Mouse (Mus musculus) left cerebral cortex, adult 2 months (tissue): ENCODE measurements around the gene 1700028K03Rik. TPM values are rescaled to one million over a fixed set of nuclear protein-coding genes. Genes with fewer than 3 reads are reported as not detected.

Experiments
- DNase-seq, 2 experiments: peaks; one replicate each; pipeline ENCODE4 v3.0.0; 2021 to 2022; ENCODE audit warnings: low spot score in 2 of 2, mixed read lengths in 1 of 2; ENCODE audit errors: extremely low spot score in 1 of 2
- H3K27ac ChIP-seq: fragments of 200-600 bp; 2 replicates; pipeline ENCODE4 v1.8.1; 2022
- H3K4me3 ChIP-seq: fragments of 200-600 bp; 2 replicates; pipeline ENCODE4 v1.8.1; 2022
- CTCF ChIP-seq: fragments of 200-600 bp; IDR thresholded peaks from 2 replicates; pipeline ENCODE4 v1.8.1; 2022; ENCODE audit warnings: antibody characterized with exemption, mild to moderate bottlenecking, moderate library complexity
- intact Hi-C: fragments of 180-260 bp; cut with DNase I; formaldehyde crosslinking; loops from one replicate; pipeline ENCODE4 v1.15.1; 2025
- total RNA-seq, 2 experiments: library from RNA; stranded (reverse); gene quantifications; 2 replicates each; pipeline ENCODE4 v1.2.3; 2021

Gene 1700028K03Rik
- total RNA-seq, 2 experiments from 2014 or later = 0.68 to 1.3 TPM

DNA sequence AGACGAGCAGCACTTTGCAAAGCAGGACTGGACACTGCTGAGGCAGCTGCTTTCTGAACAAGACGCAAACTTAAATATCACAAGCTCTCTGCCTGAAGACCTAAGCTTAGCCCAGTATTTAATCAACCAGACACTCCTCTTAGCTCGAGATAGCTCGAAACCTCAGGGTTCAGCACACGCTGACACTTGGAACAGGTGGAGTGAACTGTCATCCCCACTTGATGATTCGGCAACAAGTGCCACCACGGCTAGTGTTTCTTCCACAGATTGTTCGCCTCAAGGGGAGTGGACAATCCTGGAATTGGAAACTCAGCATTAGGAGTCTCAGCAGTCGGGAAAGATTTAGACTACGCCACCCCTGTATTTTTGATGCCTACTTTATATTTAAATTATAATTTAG, 24.0 kb upstream of the 1700028K03Rik start:
- intact Hi-C loops = loop anchor here (5.0 kb wide), 1 partner anchor 153 kb away; no protein-coding TSS in a partner anchor
- Histone ChIP-seq H3K4me3 (no peak overlapping the region), H3K27ac (no peak overlapping the region)
- DNase-seq = no peak
- no peak for TF ChIP-seq CTCF

DNA sequence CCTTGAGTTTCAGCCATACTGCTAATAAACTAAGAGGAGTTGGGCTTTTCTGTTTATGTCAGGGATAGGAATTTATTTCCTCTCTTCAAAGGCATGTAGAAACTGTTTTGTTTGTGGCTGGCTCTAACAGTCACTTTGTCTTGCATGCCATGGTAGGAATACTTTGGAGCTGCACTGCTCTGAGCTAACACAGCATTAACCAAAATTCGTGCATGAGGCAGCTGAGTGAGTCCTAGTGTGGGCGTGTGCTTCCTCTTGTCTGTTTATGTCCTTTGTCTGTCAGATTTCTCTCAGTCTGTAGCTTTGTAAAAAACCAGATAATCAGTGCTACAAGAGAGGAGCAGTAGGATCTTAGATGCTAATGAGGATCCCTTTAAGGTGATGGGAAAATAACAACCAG, 23.2 kb upstream of the 1700028K03Rik start:
- Histone ChIP-seq H3K4me3 (no peak overlapping the region), H3K27ac (no peak overlapping the region)
- intact Hi-C loops = loop anchor here (5.0 kb wide), 1 partner anchor 154 kb away; no protein-coding TSS in a partner anchor
- DNase-seq = no peak
- no peak for TF ChIP-seq CTCF

DNA sequence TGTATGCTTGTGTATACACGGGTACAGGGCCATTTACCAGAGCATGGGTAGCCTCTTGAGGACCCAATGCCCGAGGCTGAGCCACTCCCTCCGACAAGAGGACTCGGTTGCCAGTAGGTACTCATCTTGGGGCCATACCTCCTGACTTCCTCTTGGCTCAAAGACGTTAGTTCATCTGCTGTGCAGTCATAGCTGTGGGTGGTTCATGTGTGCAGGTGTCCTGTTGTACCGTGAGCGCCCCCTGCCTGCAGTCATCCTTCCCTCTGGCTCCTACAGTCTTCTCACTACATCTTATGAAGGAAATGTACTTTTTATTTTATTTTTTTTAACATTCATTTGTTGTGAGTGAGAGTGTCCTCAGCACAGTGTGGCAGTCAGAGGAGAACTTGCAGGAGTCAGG, 20.9 kb upstream of the 1700028K03Rik start:
- intact Hi-C loops = loop anchor here (5.0 kb wide), 1 partner anchor 156 kb away; no protein-coding TSS in a partner anchor
- DNase-seq = peak; percentile 40 to 49
- peak; percentile 61 for TF ChIP-seq CTCF
- Histone ChIP-seq H3K4me3 (no peak overlapping the region), H3K27ac (no peak overlapping the region)

DNA sequence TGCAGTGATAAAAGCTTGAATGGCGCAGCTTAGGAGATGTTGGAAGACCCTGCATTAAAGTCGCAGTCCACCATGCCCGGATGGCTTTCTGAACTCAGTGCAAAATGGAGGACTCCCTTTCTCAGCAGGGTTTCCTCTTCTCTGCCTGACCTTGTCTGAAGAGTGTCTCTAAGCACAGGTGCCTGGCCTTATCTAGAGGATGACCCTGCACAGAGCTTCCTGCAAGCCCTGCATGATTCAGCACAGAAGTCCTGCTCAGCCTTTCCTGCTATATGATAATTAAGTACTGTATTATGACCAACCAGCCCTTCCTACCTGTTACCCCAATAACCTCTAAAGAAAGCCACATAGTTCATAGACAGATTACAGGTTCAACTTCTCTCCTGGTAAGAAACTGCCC, 19.1 kb upstream of the 1700028K03Rik start:
- H3K4me3 ChIP-seq = no peak overlapping the region
- no peak for DNase-seq
- no peak for TF ChIP-seq CTCF
- intact Hi-C loops = no loop called here
- peak overlapping the region; percentile 70; the same call in 1 of the 2 replicates for H3K27ac ChIP-seq

DNA sequence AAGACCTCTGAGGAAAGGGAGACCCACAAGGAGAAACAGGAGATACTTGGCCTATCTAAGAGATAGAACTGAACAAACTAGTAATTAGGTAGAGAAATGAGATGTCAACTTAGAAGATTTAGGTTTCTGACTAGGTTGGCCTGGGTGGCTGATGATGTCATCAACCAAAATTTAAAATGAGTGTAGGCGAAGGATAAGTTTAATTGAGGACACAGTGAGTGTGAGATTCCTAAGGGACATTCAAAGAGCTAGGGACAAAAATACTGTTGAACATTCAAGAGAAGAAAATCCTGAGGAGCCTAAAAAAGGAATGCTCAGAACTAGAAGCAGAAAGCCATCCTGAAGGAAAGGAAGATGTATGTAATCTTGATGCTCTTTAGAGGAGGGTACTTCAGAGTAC, 18.4 kb upstream of the 1700028K03Rik start:
- no peak overlapping the region for H3K4me3 ChIP-seq
- intact Hi-C loops = no loop called here
- DNase-seq = no peak

DNA sequence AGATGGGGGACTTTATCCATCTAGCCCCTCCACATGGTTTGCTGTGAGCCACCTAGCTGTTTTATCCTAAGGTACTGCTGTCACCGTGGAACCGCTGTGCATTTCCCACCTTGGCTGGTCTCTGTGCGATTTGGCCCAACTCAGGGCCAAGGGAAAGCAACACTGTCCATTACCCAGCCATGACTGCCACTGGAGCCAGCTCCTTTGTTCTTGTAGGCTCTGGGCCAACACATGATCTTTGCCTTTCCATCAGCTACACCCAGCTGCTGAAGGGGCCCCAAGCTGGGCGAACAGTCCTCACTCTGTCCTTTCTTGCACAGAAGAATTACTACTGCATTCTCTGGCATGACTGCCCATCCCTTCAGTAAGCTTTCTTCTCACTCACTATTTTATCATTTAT, 15.9 kb upstream of the 1700028K03Rik start:
- no peak for DNase-seq
- intact Hi-C loops = no loop called here
- H3K4me3 ChIP-seq = no peak overlapping the region
- TF ChIP-seq CTCF = no peak
- H3K27ac ChIP-seq = no peak overlapping the region

More for the DNA sequence above, 18.4 kb upstream of the 1700028K03Rik start:
- no peak for TF ChIP-seq CTCF
- H3K27ac ChIP-seq = peak overlapping the region; percentile 70

DNA sequence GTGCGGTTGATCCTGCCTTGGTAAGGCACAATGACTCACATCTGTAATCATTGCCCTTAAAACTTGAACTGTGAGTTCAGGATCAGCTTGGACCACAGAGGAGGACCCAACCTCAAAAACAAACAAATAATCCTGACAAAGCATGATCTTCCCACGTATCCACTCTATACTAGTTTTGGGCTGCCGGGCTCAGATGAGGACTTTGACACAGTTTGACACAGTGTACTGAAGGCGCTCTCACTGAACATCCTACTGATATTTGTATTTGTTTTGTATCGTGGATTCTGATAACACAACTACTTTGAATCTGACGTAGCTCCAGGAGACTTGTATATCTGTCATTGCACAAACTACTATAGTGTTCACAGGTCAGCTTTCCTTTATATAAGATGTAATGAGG, 13.1 kb upstream of the 1700028K03Rik start:
- TF ChIP-seq CTCF = no peak
- peak overlapping the region; percentile 80 for H3K27ac ChIP-seq
- no peak for DNase-seq

DNA sequence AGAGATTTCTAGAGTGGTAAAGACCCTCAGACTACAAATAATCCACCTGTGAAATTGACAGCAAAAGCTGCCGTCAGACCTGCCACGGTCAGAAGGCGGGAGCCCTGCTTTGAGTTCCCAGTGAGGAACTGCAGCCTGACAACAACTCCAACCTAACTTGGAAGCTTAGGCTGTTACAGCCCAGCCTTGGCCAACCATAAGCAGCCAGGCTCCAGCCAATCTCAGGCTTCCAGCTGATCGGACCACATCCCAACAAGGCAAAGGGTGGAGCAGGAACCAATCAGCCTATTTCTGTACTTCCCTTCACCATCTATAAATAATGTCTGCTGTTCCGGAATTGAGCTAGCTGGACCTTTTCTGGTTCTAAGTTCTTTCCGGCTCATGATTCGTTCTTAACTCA, 12.6 kb upstream of the 1700028K03Rik start:
- H3K27ac ChIP-seq = peak overlapping the region; percentile 80
- no peak overlapping the region for H3K4me3 ChIP-seq
- no peak for TF ChIP-seq CTCF
- intact Hi-C loops = no loop called here
- DNase-seq = peak in 1 of 2 experiments; percentile 44

More for the DNA sequence above, 13.1 kb upstream of the 1700028K03Rik start:
- no peak overlapping the region for H3K4me3 ChIP-seq
- intact Hi-C loops = no loop called here

DNA sequence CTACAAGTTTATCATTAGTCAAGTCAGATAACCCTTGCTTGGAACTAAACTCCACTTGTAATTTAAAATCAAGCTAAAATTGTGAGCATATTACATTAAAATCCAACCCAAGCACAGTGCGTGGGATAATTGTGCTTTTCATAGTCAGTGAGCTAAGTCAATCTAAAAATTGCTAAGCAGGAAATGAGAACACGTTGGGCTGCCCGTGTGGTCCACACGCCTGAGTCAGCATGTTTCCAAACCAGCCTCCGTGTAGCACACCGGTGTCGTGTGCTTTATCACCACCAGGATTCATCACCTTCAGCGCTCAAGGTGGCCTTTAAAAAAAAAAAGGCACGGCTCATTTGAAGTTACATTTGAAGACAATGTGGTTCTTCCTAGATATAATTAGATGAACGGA, 10.2 kb upstream of the 1700028K03Rik start:
- peak overlapping the region; percentile 80 for H3K27ac ChIP-seq
- intact Hi-C loops = loop anchor here (2.0 kb wide), 2 partner anchors 73 to 119 kb away; no protein-coding TSS in a partner anchor
- peak; percentile 43 to 47 for DNase-seq
- H3K4me3 ChIP-seq = no peak overlapping the region
- peak; percentile 14; the same call in 1 of the 2 replicates for TF ChIP-seq CTCF

DNA sequence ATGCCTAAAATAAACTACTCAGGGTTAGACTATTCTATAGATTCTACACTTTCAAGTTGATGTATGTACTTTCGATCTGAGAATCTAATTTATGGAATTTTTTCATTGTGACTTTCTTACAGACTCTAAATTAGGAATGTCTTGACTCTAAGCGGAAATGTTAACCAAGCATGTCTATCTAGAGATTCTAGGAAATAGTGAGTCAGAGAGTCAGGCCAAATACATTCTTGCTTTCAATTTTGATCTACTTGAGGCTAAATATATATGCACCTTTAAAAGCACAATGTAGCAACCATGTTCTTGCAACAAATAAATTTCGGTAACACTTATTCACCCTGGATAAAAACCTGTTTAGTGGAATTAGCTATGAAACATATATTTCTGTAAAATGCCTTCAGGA, 5.7 kb upstream of the 1700028K03Rik start:
- TF ChIP-seq CTCF = no peak
- no peak for DNase-seq
- no peak overlapping the region for H3K27ac ChIP-seq
- no peak overlapping the region for H3K4me3 ChIP-seq
- intact Hi-C loops = no loop called here

DNA sequence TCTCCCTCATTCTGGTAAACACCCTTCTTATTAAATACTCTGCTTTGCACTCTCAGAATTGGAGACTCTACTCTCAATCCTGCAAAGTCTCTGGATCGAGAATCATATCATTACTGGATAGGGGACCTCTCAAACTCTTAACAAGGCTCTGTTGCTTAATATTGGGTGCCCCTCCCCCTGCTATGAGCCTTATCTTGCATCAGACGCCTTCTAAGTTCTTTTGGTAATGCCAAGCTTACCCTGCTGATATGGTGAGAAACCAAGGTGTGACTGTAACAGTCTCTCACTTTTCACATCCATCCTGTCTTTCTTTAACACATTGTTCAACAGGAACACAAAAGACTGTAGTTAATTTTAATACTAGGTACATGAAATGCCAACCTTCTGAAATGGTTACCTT, 919 bp upstream of the 1700028K03Rik start:
- no peak for DNase-seq
- no peak for TF ChIP-seq CTCF
- intact Hi-C loops = no loop called here

DNA sequence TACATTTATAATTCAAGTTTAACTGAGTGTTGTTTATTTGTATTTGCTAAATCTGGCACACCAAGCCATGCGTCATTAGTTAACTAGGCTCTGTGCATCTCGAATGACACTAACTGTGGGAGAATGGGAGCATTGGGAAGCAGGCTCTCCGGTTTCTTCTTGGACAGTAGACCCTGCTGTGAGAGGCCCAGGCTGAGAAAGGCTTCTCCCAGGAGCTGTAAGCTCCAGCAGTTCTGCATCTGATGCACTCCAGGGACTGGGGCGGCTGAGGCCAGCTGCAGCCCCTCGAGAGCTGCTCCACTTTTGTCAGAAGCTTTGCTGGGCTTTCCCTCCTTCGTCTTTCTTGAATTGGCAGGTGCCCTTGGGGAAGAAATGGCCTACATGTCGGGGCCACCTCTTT, 7.2 kb downstream of the 1700028K03Rik start:
- Histone ChIP-seq H3K27ac (no peak overlapping the region), H3K4me3 (no peak overlapping the region)
- DNase-seq = no peak
- intact Hi-C loops = no loop called here
- TF ChIP-seq CTCF = no peak

More for the DNA sequence above, 919 bp upstream of the 1700028K03Rik start:
- no peak overlapping the region for H3K27ac ChIP-seq
- H3K4me3 ChIP-seq = no peak overlapping the region

DNA sequence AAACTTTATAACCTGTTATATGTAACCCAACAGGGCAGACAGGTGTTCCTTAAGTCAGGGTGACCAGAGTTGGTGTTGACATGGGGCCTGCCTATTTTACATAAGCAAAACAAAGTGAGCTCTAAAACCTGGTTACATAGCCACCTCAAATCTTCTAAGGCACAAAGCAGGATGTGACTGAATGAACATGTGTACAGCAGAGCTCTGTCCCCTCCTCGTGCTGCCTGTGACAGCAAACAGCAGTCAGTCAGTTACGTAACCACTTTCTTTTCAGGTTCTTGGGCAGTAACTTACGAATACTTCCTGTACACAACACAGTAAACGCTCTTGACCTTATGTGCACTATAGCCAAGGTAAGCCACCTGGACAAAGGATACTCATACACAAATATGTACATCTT, 11.4 kb downstream of the 1700028K03Rik start:
- no peak overlapping the region for H3K4me3 ChIP-seq
- H3K27ac ChIP-seq = no peak overlapping the region
- no peak for TF ChIP-seq CTCF
- DNase-seq = no peak
- intact Hi-C loops = no loop called here
